Mouse (Mus musculus) ES-Bruce4 (cell line): ENCODE results near the gene Fgf15. TPM values are rescaled to one million over a fixed set of nuclear protein-coding genes. Genes with fewer than 3 reads are reported as not detected.

ENCODE experiments used
- H3K27ac ChIP-seq: 2 replicates; pipeline ENCODE4 v1.5.1; 2012; ENCODE audit warnings: low read length, inconsistent platforms; ENCODE audit not compliant: insufficient read depth
- H3K27me3 ChIP-seq: 2 replicates; pipeline ENCODE4 v1.6.1; 2012; ENCODE audit warnings: mild to moderate bottlenecking, low read length, inconsistent platforms; ENCODE audit not compliant: control insufficient read depth, poor library complexity, insufficient read depth, severe bottlenecking
- H3K36me3 ChIP-seq: 2 replicates; pipeline ENCODE4 v1.6.1; 2012; ENCODE audit warnings: inconsistent platforms, mild to moderate bottlenecking, low read length, moderate library complexity; ENCODE audit not compliant: control insufficient read depth, poor library complexity, insufficient read depth, severe bottlenecking
- H3K4me1 ChIP-seq: one replicate; pipeline ENCODE4 v1.8.1; 2011; ENCODE audit warnings: low read length; ENCODE audit not compliant: control insufficient read depth, insufficient read depth
- H3K4me3 ChIP-seq: 2 replicates; pipeline ENCODE4 v1.5.1; 2011; ENCODE audit warnings: low read depth, mild to moderate bottlenecking, low read length
- H3K9ac ChIP-seq: 2 replicates; pipeline ENCODE4 v1.6.1; 2012; ENCODE audit warnings: low read depth, mild to moderate bottlenecking, inconsistent platforms; ENCODE audit not compliant: poor library complexity, severe bottlenecking
- H3K9me3 ChIP-seq: replicated peaks from 2 replicates; pipeline ENCODE4 v1.6.1; 2012; ENCODE audit warnings: mild to moderate bottlenecking, low read length, inconsistent platforms; ENCODE audit not compliant: control insufficient read depth, poor library complexity, insufficient read depth, severe bottlenecking
- CTCF ChIP-seq: IDR thresholded peaks from one replicate; pipeline ENCODE4 v1.8.1; 2011; ENCODE audit warnings: low read depth, low read length
- EP300 ChIP-seq: IDR thresholded peaks from 2 replicates; pipeline ENCODE4 v1.6.1; 2011; ENCODE audit warnings: low read depth, low read length; ENCODE audit not compliant: insufficient read depth
- POLR2A ChIP-seq: IDR thresholded peaks from one replicate; pipeline ENCODE4 v1.8.1; 2011; ENCODE audit warnings: low read length; ENCODE audit not compliant: insufficient read depth
- polyA plus RNA-seq: library from polyadenylated mRNA; stranded (reverse); fragments of >200 nt; gene quantifications from 2 replicates; pipeline ENCODE4 v1.2.4, GENCODE M21; 2011; ENCODE audit warnings: low read depth; ENCODE audit not compliant: missing spikeins, insufficient read depth, insufficient read length

Fgf15 gene
- polyA plus RNA-seq, 1 experiment, result 3.3 TPM

GRCm38 (mm10) chr7:144940003-144940571 lies 43.8 kb downstream of the Fgf15 start:
- peak overlapping the region; percentile 61 for H3K4me3 ChIP-seq
- peak overlapping the region; percentile 94 for H3K9ac ChIP-seq
- H3K4me1 ChIP-seq, result no peaks in the 10 kb centered on the region
- no peaks in the 10 kb centered on the region for H3K27me3 ChIP-seq
- TF ChIP-seq EP300 (no peak), CTCF (no peak), POLR2A (no peak)
- H3K9me3 ChIP-seq, result no peaks in the 10 kb centered on the region
- H3K27ac ChIP-seq, result peak overlapping the region; percentile 64
- peaks cover 19% of the 10 kb centered on the region for H3K36me3 ChIP-seq

- TF ChIP-seq EP300 (no peak), CTCF (no peak), POLR2A (no peak)
- no peaks in the 10 kb centered on the region for H3K4me1 ChIP-seq
Observed at GRCm38 (mm10) chr7:144940585-144940984, 44.3 kb downstream of the Fgf15 start.

GRCm38 (mm10) chr7:144941242-144941831 lies 45.0 kb downstream of the Fgf15 start:
- peak overlapping the region; percentile 94 for H3K9ac ChIP-seq
- no peaks in the 10 kb centered on the region for H3K27me3 ChIP-seq
- TF ChIP-seq POLR2A, result peak; percentile 76
- no peak for TF ChIP-seq CTCF
- peak; percentile 74 for TF ChIP-seq EP300
- no peaks in the 10 kb centered on the region for H3K4me1 ChIP-seq
- no peaks in the 10 kb centered on the region for H3K9me3 ChIP-seq
- H3K27ac ChIP-seq, result peak overlapping the region; percentile 86
- peak overlapping the region; percentile 88 for H3K4me3 ChIP-seq
- peaks cover 8% of the 10 kb centered on the region for H3K36me3 ChIP-seq

More at GRCm38 (mm10) chr7:144940585-144940984, 44.3 kb downstream of the Fgf15 start:
- H3K4me3 ChIP-seq, result peak overlapping the region; percentile 61
- peaks cover 15% of the 10 kb centered on the region for H3K36me3 ChIP-seq
- peak overlapping the region; percentile 94 for H3K9ac ChIP-seq
- no peaks in the 10 kb centered on the region for H3K9me3 ChIP-seq
- H3K27ac ChIP-seq, result peak overlapping the region; percentile 64; the same call in 1 of the 2 replicates
- no peaks in the 10 kb centered on the region for H3K27me3 ChIP-seq

GRCm38 (mm10) chr7:144942071-144942743 lies 45.9 kb downstream of the Fgf15 start:
- peak overlapping the region; percentile 69 for H3K27ac ChIP-seq
- no peaks in the 10 kb centered on the region for H3K36me3 ChIP-seq
- H3K9me3 ChIP-seq, result no peaks in the 10 kb centered on the region
- peak overlapping the region; percentile 88 for H3K4me3 ChIP-seq
- H3K9ac ChIP-seq, result peak overlapping the region; percentile 79
- 0 out of 2 replicates have a peak, but pooled peaks have one; percentile 45 for TF ChIP-seq EP300
- no peak for TF ChIP-seq CTCF
- no peaks in the 10 kb centered on the region for H3K4me1 ChIP-seq
- no peaks in the 10 kb centered on the region for H3K27me3 ChIP-seq

- Histone ChIP-seq H3K36me3 (no peaks in the 10 kb centered on the region), H3K4me1 (no peaks in the 10 kb centered on the region), H3K4me3 (peak overlapping the region; percentile 88), H3K27me3 (no peaks in the 10 kb centered on the region), H3K9ac (peak overlapping the region; percentile 79), H3K9me3 (no peaks in the 10 kb centered on the region), H3K27ac (peak overlapping the region; percentile 69)
- TF ChIP-seq EP300 (no peak), POLR2A (no peak), CTCF (no peak)
Observed at GRCm38 (mm10) chr7:144942744-144943135, 46.4 kb downstream of the Fgf15 start.

- no peak for TF ChIP-seq POLR2A
- TF ChIP-seq EP300, result peak; percentile 90
- H3K27me3 ChIP-seq, result no peaks in the 10 kb centered on the region
- H3K4me1 ChIP-seq, result no peaks in the 10 kb centered on the region
Observed at GRCm38 (mm10) chr7:144943254-144943653, 46.9 kb downstream of the Fgf15 start.

More at GRCm38 (mm10) chr7:144943254-144943653, 46.9 kb downstream of the Fgf15 start:
- Histone ChIP-seq H3K27ac (peak overlapping the region; percentile 69), H3K36me3 (no peaks in the 10 kb centered on the region), H3K9me3 (no peaks in the 10 kb centered on the region), H3K4me3 (peak overlapping the region; percentile 88), H3K9ac (peak overlapping the region; percentile 79)

Other genes starting within 250 kb of the Fgf15 start
- 1.4 and 1.7 TPM in 2 replicates for gene Ano1, start 144.6 kb upstream of the Fgf15 start, polyA plus RNA-seq
- 0.43 and 0.78 TPM in 2 replicates for gene Fgf3, start 58.4 kb upstream of the Fgf15 start, polyA plus RNA-seq
- 82.9 and 84.3 TPM in 2 replicates for gene Fgf4, start 49.2 kb upstream of the Fgf15 start, polyA plus RNA-seq
- gene LTO1, start 18.6 kb downstream of the Fgf15 start, polyA plus RNA-seq, result 21.5 and 30.7 TPM in 2 replicates
- 36.3 and 36.5 TPM in 2 replicates for gene Ccnd1, start 43.4 kb downstream of the Fgf15 start, polyA plus RNA-seq